10 mouse cellular contexts compared by ENCODE assay signal in the genomic region with DNA sequence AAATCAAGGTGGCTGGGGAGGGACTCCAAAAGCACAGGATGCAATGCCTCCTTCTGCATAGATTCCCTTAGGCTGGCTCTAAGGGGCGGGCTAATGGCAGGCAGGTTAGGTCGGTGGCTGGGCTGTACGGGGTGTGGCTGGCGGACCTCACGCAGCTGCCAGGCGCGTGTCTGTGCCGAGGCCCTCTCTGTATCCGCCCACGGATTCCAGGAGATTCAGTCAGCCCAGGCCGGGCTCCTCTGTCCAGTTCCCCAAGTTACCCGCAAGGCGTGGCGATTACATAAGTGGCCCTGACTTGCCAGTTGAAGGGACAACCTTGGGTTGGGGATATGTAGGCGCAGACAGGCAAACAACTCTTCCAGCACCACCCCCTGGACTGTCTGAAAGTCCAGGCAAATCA. TPM values are rescaled to one million over a fixed set of nuclear protein-coding genes. Genes with fewer than 3 reads are reported as not detected.
DNase-seq lines count a peak whose midpoint lies in the region; ATAC-seq lines count a peak whose summit lies in the region.
"Had no signal": no experiment of that assay in that cellular context is flagged by ENCODE, and none has a peak within 500 bp of the region (broad histone marks: within the 10 kb centered on the region; RNA-seq: fewer than 3 reads in every experiment).

No protein-coding gene starts in this region.

- DNase-seq in kidney, adult 11 months: peak; percentile 9
- no peak for DNase-seq in kidney, postnatal 10 days
- peak; percentile 56 for DNase-seq in ES-CJ7 (ENCODE audit: low read depth, low spot score)
- peak; percentile 73 for DNase-seq in lung, postnatal 36 days
- DNase-seq in cerebellum, postnatal 4 days (ENCODE audit: low spot score in 2 of 2): no peak
- no peak for DNase-seq in cerebellum, adult 9-11 months
- no peak for DNase-seq in gastrocnemius, adult 18-20 months (ENCODE audit: low spot score)
- DNase-seq: cerebellum, postnatal 14 days had no signal

- ATAC-seq in erythroid progenitor cell, adult 5-6 weeks (replicated peaks; ENCODE audit: low FRiP score, poor library complexity, severe bottlenecking): 0 out of 2 replicates have a peak, but pooled peaks have one; percentile 28

RNA-seq across cellular contexts. Expression of gene Trim31, which starts 22.3 kb away (rescaled TPM):
- not detected in 2 replicates for total RNA-seq in erythroid progenitor cell, adult 5-6 weeks (2015; ENCODE audit: low replicate concordance)
- not detected in 2 replicates for total RNA-seq in erythroid progenitor cell, adult 5-6 weeks (2017; ENCODE audit: low replicate concordance)
- not detected for total RNA-seq in gastrocnemius, adult 18-20 months (2021)
- total RNA-seq: layer of hippocampus, postnatal 14 days had no signal

RNA-seq across cellular contexts. Expression of gene Rnf39, which starts 22.5 kb away (rescaled TPM):
- not detected in 2 replicates for total RNA-seq in erythroid progenitor cell, adult 5-6 weeks (2015; ENCODE audit: low replicate concordance)
- not detected in 2 replicates for total RNA-seq in erythroid progenitor cell, adult 5-6 weeks (2017; ENCODE audit: low replicate concordance)
- total RNA-seq in gastrocnemius, adult 18-20 months (2021): under 1 TPM; 0.23 to 0.24 TPM

RNA-seq across cellular contexts. Expression of gene Trim40, which starts 30.3 kb away (rescaled TPM):
- not detected in 2 replicates for total RNA-seq in erythroid progenitor cell, adult 5-6 weeks (2015; ENCODE audit: low replicate concordance)
- 1.8 TPM in 1 of 2 replicates, not detected in the other for total RNA-seq in erythroid progenitor cell, adult 5-6 weeks (2017; ENCODE audit: low replicate concordance)
- not detected for total RNA-seq in gastrocnemius, adult 18-20 months (2021)
- total RNA-seq: layer of hippocampus, postnatal 14 days had no signal

RNA-seq across cellular contexts. Expression of gene Ppp1r11, which starts 31.3 kb away (rescaled TPM):
- total RNA-seq in erythroid progenitor cell, adult 5-6 weeks (2015; ENCODE audit: low replicate concordance): 8.6 and 24.3 TPM in 2 replicates
- total RNA-seq in erythroid progenitor cell, adult 5-6 weeks (2017; ENCODE audit: low replicate concordance): 2.2 and 10.8 TPM in 2 replicates
- 10 to 100 TPM; 58.9 to 65.9 TPM for total RNA-seq in gastrocnemius, adult 18-20 months (2021)

RNA-seq across cellular contexts. Expression of gene Znrd1, which starts 38.1 kb away (rescaled TPM):
- 6.7 and 32.4 TPM in 2 replicates for total RNA-seq in erythroid progenitor cell, adult 5-6 weeks (2015; ENCODE audit: low replicate concordance)
- total RNA-seq in erythroid progenitor cell, adult 5-6 weeks (2017; ENCODE audit: low replicate concordance): 4.4 TPM in 1 of 2 replicates, not detected in the other
- total RNA-seq in gastrocnemius, adult 18-20 months (2021): 10 to 100 TPM; 21.9 to 22.1 TPM

Comparison
In these comparisons a context has a peak if more than half of its experiments do, and no peak if none do; other contexts are left out.
1. DNase-seq: peak in kidney, adult 11 months (single experiment), ES-CJ7 (single experiment) and lung, postnatal 36 days (single experiment); none in kidney, postnatal 10 days (single experiment), cerebellum, postnatal 4 days (0 of 2), cerebellum, adult 9-11 months (single experiment) and gastrocnemius, adult 18-20 months (single experiment).